Mouse (Mus musculus) forebrain, embryonic 15.5 days (tissue): Measurements from ENCODE around the gene Rsph9. TPM values are rescaled to one million over a fixed set of nuclear protein-coding genes. Genes with fewer than 3 reads are reported as not detected.

Experiments
- ATAC-seq: fragments of 200-750 bp; cut with Nextera tagmentation; replicated peaks from 2 replicates; pipeline ENCODE4 v1.8.0; 2017; ENCODE audit warnings: mild to moderate bottlenecking, moderate TSS enrichment, moderate library complexity
- H3K27ac ChIP-seq: fragments of 300-500 bp; sonication (generic); replicated peaks from 2 replicates; pipeline ENCODE4 v1.5.1; 2015; ENCODE audit warnings: mild to moderate bottlenecking, inconsistent platforms
- H3K27me3 ChIP-seq: fragments of 300-500 bp; sonication (generic); 2 replicates; pipeline ENCODE4 v1.6.1; 2015; ENCODE audit warnings: inconsistent platforms
- H3K36me3 ChIP-seq: fragments of 300-500 bp; sonication (generic); 2 replicates; pipeline ENCODE4 v1.6.1; 2015; ENCODE audit warnings: mild to moderate bottlenecking, inconsistent platforms
- H3K4me1 ChIP-seq: fragments of 300-500 bp; sonication (generic); 2 replicates; pipeline ENCODE4 v1.6.1; 2015; ENCODE audit warnings: inconsistent platforms
- H3K4me2 ChIP-seq: fragments of 300-500 bp; sonication (generic); replicated peaks from 2 replicates; pipeline ENCODE4 v1.6.1; 2015; ENCODE audit warnings: mild to moderate bottlenecking, inconsistent platforms
- H3K4me3 ChIP-seq: fragments of 300-500 bp; sonication (generic); 2 replicates; pipeline ENCODE4 v1.5.1; 2015; ENCODE audit warnings: mild to moderate bottlenecking, inconsistent platforms
- H3K9ac ChIP-seq: fragments of 300-500 bp; sonication (generic); replicated peaks from 2 replicates; pipeline ENCODE4 v1.6.1; 2015; ENCODE audit warnings: mild to moderate bottlenecking, inconsistent platforms
- H3K9me3 ChIP-seq: fragments of 300-500 bp; sonication (generic); 2 replicates; pipeline ENCODE4 v1.6.1; 2016; ENCODE audit warnings: inconsistent platforms
- WGBS: fragments of 180-500 bp; shearing (Covaris S2); methylation state at CpG from one replicate; pipeline ENCODE4 v1.1.7; 2015; ENCODE audit warnings: mixed read lengths; 5-methylcytosine and 5-hydroxymethylcytosine counted together
- polyA plus RNA-seq: library from polyadenylated mRNA; unstranded; fragments of >200 nt; fragmentation: Nextera tagmentation; extraction: Ambion mirVana; gene quantifications from 2 replicates; pipeline ENCODE4 v1.2.1, GENCODE M21; 2015

The Rsph9 gene
- polyA plus RNA-seq, 1 experiment from 2014 or later = 45.7 TPM

DNA sequence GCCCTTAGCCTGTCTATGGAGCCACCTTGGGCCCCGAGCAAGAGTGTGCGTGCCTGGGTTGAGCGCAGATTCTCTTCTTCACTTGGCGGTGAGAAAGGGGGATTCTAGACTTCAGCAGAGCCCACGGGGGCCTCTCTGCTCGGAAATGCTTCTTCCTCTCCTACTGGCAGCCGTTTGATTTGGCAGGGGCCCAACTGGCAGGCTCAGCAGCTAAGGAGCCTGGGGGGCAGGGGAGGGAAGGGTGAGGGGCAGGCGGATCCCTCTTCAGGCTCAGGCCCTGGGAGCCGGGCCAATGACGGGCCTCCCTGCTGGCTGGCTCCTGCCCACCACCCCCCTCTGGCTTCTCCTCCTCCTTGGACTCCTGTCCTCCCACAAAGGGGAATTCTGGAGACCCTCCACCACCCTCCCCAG, 59.9 kb downstream of the Rsph9 start:
- no peaks in the 10 kb centered on the region for H3K27me3 ChIP-seq
- peak overlapping the region; percentile 3; the same call in 1 of the 2 replicates for H3K4me3 ChIP-seq
- peaks cover 19% of the 10 kb centered on the region for H3K4me1 ChIP-seq
- H3K9ac ChIP-seq = no peak overlapping the region
- WGBS = 7% methylated on average over 10 of the region's 10 CpGs
- H3K9me3 ChIP-seq = no peaks in the 10 kb centered on the region
- peak overlapping the region; percentile 41 for H3K4me2 ChIP-seq
- peak; percentile 88 for ATAC-seq
- no peaks in the 10 kb centered on the region for H3K36me3 ChIP-seq
- peak overlapping the region; percentile 81 for H3K27ac ChIP-seq

DNA sequence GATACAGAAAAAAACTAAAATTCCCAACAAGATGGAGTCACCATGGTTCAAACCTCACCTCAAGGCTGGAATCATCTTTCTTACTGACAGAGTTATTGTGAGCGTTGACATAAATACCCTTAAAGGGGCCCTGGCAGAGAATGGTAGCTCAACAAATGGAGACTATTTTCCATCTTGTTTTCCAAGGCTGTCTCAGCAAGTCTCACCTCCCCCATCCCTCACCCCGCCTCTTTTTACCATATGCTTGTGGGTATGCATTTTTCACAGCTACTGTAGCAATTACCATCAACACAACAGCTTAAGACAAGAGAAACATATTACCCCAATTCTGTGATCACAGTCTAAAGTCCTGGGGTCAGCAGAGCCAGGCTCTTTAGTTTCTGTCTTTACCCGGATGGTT, 60.6 kb downstream of the Rsph9 start:
- Histone ChIP-seq H3K4me2 (peak overlapping the region; percentile 41; the same call in 1 of the 2 replicates), H3K9me3 (no peaks in the 10 kb centered on the region), H3K9ac (no peak overlapping the region), H3K36me3 (no peaks in the 10 kb centered on the region), H3K4me3 (no peak overlapping the region), H3K4me1 (peaks cover 19% of the 10 kb centered on the region), H3K27me3 (no peaks in the 10 kb centered on the region), H3K27ac (peak overlapping the region; percentile 81)
- ATAC-seq = no peak
- WGBS = 58% methylated on average over 3 of the region's 3 CpGs

DNA sequence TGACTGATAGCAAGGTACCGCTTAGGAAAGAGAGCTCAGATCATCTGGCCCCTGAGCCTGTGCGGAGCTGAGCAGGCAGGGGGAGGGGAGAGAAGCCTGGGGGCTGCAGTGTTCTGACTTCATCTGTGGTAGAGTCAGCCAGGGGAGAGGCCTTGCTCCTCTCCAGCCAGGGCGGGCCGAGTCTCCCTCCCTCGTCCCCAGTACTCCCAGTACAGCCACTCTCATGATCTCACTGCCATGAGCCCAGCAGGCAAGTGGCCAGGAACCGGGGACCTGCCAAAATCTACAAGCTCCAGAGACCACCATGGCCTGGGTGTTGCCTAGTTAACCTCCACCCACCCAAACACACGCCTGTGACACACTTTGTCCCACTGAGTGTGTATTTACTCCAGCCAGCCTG, 62.4 kb downstream of the Rsph9 start:
- Histone ChIP-seq H3K36me3 (no peaks in the 10 kb centered on the region), H3K4me3 (no peak overlapping the region), H3K4me2 (no peak overlapping the region), H3K9ac (no peak overlapping the region), H3K9me3 (no peaks in the 10 kb centered on the region), H3K4me1 (peaks cover 19% of the 10 kb centered on the region), H3K27me3 (no peaks in the 10 kb centered on the region), H3K27ac (no peak overlapping the region)
- no peak for ATAC-seq
- WGBS = 60% methylated on average over 7 of the region's 7 CpGs

DNA sequence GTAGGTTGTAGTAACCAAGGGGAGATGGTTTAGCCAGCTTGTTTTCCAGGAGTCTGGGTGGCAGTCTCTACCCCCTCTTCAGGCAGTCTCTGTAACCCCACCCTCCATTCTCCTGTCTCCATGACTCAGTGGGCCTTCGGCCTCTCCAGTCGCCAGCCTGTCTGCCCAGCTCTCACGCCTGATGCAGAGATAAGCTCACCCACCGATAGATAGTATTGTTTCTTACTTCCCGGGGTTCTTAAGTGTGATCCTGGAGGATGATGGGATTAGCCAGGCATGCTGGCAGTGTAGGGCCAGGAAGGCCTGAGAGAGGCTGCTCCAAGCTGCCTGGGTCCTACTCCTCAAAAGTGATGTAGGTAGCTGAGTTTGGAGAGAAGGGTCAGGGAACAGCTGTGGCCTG, 63.0 kb downstream of the Rsph9 start:
- H3K4me3 ChIP-seq = no peak overlapping the region
- no peak overlapping the region for H3K9ac ChIP-seq
- 42% methylated on average over 5 of the region's 5 CpGs for WGBS
- H3K27me3 ChIP-seq = no peaks in the 10 kb centered on the region
- no peak for ATAC-seq
- no peaks in the 10 kb centered on the region for H3K36me3 ChIP-seq
- H3K9me3 ChIP-seq = no peaks in the 10 kb centered on the region
- H3K4me1 ChIP-seq = peaks cover 19% of the 10 kb centered on the region
- no peak overlapping the region for H3K27ac ChIP-seq
- H3K4me2 ChIP-seq = no peak overlapping the region

DNA sequence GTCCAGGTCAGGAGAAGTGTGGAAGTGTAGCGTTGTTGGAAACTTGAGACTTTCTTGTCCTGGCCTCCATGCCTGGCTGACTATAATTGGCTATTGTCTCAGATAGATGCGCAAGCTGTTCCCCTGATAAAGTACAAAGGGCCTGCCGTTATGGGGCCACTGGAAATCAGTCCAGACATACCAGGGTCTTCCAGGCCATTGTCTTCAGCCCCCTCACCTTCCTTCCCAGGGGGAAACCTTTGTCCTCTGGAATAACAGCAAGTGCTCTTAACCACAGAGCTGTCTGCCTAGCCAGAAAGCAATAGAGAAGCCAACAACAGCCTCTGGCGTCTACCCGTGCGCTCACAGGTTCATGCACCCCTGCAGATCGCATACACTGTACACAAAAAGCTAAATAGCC, 63.6 kb downstream of the Rsph9 start:
- Histone ChIP-seq H3K4me3 (no peak overlapping the region), H3K27ac (no peak overlapping the region), H3K9me3 (no peaks in the 10 kb centered on the region), H3K36me3 (no peaks in the 10 kb centered on the region), H3K9ac (no peak overlapping the region), H3K27me3 (no peaks in the 10 kb centered on the region), H3K4me1 (peaks cover 19% of the 10 kb centered on the region), H3K4me2 (no peak overlapping the region)
- WGBS = 36% methylated on average over 7 of the region's 7 CpGs
- no peak for ATAC-seq

DNA sequence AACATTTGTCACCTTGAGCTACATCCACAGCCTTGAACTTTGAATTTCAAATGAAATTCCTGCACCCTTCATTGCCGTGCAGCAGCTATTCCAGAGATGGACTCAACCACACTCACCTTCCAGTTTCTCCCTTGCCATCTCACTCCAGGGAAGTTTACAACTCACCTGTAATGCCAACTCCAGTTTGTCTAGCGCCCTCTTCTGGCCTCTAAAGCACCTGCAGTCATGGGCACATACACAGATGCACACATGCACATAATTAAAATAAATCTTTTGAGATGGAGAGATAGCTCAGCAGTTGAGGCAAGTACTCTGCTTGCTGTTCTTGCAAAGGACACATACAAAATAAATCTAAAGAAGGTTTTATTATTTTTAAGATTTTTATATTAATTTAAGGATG, 65.0 kb downstream of the Rsph9 start:
- H3K4me2 ChIP-seq = no peak overlapping the region
- H3K4me1 ChIP-seq = peaks cover 10% of the 10 kb centered on the region
- no peaks in the 10 kb centered on the region for H3K9me3 ChIP-seq
- 68% methylated on average over 2 of the region's 2 CpGs for WGBS
- H3K4me3 ChIP-seq = no peak overlapping the region
- no peak overlapping the region for H3K27ac ChIP-seq
- no peaks in the 10 kb centered on the region for H3K27me3 ChIP-seq
- no peak for ATAC-seq
- no peak overlapping the region for H3K9ac ChIP-seq
- no peaks in the 10 kb centered on the region for H3K36me3 ChIP-seq

DNA sequence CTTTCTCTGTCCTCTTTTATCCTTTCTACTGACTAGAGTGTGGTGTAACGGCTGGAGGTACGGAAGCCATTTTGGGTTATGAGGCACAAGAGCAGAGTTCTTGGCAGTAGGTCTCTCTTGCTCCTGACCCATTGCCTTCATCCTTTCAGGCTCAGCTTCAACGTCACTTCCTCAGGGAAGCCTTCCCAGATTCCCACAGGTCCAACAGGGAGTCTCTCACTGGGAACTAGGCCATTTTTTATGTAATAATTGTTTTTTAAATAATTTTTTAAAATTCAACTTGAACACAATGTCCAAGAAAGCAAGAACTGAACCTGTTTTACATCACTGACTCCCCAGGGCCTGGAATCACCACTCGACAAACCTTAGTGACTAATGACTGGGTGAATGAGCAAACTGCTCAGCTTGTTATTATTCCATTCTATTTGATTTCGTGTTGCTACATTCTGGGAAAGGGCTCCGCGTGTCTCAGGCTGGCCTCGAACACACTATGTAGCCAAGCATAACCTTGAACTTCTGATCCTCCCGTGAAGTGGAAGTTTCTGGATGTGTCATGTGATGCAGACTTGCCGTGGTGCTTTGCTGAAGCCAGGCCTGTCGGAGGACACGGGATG, 66.0 kb downstream of the Rsph9 start:
- H3K36me3 ChIP-seq = no peaks in the 10 kb centered on the region
- no peak overlapping the region for H3K9ac ChIP-seq
- no peak overlapping the region for H3K4me3 ChIP-seq
- no peaks in the 10 kb centered on the region for H3K27me3 ChIP-seq
- WGBS = 91% methylated on average over 12 of the region's 12 CpGs
- no peaks in the 10 kb centered on the region for H3K9me3 ChIP-seq
- peaks cover under 1% of the 10 kb centered on the region; the same call in 1 of the 2 replicates for H3K4me1 ChIP-seq
- no peak overlapping the region for H3K4me2 ChIP-seq
- ATAC-seq = no peak
- no peak overlapping the region for H3K27ac ChIP-seq

DNA sequence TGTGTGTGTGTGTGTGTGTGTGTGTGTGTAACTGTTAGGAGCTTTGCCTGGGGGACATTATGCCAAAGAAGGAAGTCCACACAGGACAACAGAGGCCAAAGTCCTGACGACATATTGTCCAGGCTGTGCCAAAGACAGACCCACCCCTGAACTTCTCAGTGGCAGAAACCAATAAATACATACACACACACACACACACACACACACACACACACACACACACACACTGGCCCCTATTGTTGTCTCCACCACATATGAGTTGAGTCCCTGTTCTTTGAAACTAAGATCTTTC, 67.8 kb downstream of the Rsph9 start:
- no peak overlapping the region for H3K27ac ChIP-seq
- H3K4me2 ChIP-seq = no peak overlapping the region
- H3K4me1 ChIP-seq = no peaks in the 10 kb centered on the region
- no peaks in the 10 kb centered on the region for H3K36me3 ChIP-seq
- 30% methylated on average over 1 of the region's 1 CpGs for WGBS
- no peaks in the 10 kb centered on the region for H3K27me3 ChIP-seq
- H3K4me3 ChIP-seq = no peak overlapping the region
- no peak overlapping the region for H3K9ac ChIP-seq
- no peaks in the 10 kb centered on the region for H3K9me3 ChIP-seq
- no peak for ATAC-seq

DNA sequence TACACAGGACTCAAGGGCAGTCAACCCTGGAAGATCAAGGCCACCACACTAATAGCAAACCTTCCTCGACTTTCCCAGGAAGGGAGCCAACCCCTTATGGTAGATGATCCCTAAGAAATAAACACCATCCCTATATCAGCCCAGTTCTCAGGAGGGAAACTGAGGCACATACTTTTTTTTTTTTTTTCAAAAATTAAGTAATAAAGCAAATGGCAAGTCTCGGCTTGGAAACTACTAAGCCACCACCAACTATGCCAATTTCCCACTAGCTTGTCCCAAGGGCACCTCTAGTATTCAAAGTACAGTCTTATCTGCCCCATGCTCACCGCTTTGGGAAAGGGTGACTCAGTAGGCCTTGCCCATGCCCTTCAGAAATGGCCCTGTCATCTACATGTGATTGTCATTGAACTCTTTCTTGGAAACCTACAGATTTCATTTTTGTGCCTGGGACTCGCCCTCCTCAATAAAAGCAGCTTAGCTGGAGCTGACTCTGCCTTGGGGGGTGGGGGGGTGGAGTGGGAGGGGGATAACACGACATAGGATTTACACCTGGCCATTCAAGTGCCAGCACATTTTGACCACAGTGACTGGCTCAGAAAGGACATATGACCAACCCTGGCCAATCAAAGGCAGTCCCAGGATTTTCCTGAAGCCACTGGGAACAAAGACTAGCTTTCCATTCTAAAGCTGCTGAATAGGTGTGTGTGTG, 68.3 kb downstream of the Rsph9 start:
- Histone ChIP-seq H3K4me1 (no peaks in the 10 kb centered on the region), H3K4me3 (no peak overlapping the region), H3K9ac (no peak overlapping the region), H3K27ac (no peak overlapping the region), H3K4me2 (no peak overlapping the region), H3K27me3 (no peaks in the 10 kb centered on the region), H3K36me3 (no peaks in the 10 kb centered on the region), H3K9me3 (no peaks in the 10 kb centered on the region)
- WGBS = 67% methylated on average over 5 of the region's 5 CpGs
- no peak for ATAC-seq

DNA sequence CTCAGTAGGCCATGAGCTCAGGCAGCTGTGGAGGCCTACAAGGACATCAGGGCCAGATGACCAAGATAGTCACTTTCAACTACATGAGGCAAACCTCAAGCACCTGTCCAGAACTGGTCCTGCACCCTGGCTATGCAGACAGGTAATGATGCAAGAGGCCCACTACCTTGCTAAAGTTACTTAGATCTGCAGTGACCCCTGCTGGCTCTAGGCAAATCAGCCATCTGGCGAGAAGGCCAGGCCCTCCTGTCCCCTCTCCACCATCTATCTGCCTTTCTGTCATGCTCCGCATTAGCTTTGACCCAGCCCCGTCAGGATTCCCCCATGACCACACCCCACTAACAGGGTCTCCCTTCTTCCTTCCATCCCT, 68.9 kb downstream of the Rsph9 start:
- H3K9ac ChIP-seq = no peak overlapping the region
- no peak overlapping the region for H3K4me2 ChIP-seq
- no peaks in the 10 kb centered on the region for H3K4me1 ChIP-seq
- no peak for ATAC-seq
- no peaks in the 10 kb centered on the region for H3K27me3 ChIP-seq
- H3K36me3 ChIP-seq = no peaks in the 10 kb centered on the region
- H3K27ac ChIP-seq = no peak overlapping the region
- WGBS = 63% methylated on average over 3 of the region's 3 CpGs
- H3K9me3 ChIP-seq = no peaks in the 10 kb centered on the region
- no peak overlapping the region for H3K4me3 ChIP-seq

DNA sequence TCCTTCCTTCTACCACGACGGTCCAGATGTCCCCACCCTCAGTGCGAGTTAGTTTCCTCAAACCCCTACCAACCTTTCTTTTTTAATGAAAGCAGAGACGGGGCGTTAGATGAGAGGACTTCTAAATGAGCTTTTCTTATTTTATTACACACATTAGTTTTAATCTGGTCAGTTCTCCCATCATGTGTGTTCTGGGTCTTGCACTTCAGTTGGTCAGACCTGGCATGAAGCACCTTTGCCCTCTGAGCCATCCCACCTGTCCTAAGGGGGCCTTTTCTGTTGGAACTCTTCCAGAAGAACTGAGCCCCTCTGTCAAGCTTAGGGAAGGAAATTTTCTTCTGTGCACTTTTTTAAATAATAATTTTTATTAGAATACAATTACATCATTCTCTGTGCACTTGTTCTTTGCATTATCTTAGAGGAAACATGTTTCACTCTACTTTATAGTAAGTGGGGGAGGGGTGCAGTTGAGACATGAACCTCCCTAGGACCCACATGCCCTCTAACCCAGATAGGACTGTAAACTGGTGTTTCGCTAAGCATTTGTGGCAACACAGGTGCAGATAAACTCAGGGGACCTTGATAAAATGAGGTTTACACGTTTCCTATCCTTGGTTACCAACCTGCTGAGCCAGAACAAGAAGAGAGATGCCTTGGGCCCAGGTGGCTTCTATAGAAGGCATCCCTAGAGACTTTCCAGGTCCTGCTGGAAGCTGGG, 69.5 kb downstream of the Rsph9 start:
- Histone ChIP-seq H3K36me3 (no peaks in the 10 kb centered on the region), H3K4me3 (no peak overlapping the region), H3K27me3 (no peaks in the 10 kb centered on the region), H3K4me1 (no peaks in the 10 kb centered on the region), H3K9me3 (no peaks in the 10 kb centered on the region), H3K4me2 (no peak overlapping the region), H3K27ac (no peak overlapping the region), H3K9ac (no peak overlapping the region)
- no peak for ATAC-seq
- 77% methylated on average over 7 of the region's 7 CpGs for WGBS

DNA sequence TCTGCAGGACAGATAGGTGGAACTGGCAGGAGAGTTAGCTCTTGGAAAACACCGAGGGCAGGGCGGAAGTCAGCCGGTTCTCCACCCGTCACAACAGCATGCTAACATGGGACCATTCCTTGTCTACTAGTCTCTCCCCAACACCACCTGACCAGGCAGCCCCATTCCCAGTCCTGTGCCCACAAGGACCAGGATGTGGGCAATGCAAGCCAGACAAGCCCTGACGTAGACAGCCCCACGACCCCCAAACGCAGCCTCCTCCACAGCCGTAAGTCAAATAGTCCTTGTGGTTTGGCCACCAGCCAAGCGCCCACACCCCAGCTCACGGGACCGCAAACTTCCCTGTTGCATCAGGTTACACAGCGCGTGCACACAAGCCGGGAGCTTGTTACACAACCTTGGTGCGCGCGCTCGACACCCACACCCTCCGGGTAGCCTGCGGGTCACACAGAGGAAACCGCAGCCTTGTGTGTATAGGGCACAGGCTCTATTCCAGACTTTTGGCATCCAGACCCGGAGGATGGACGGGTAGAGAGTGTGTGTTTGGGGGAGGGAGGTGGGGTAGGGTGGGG, 70.2 kb downstream of the Rsph9 start:
- no peak; the same call in 1 of the 2 replicates for ATAC-seq
- Histone ChIP-seq H3K9me3 (no peaks in the 10 kb centered on the region), H3K4me2 (no peak overlapping the region)

More for the DNA sequence above, 70.2 kb downstream of the Rsph9 start:
- H3K4me3 ChIP-seq = no peak overlapping the region
- 76% methylated on average over 23 of the region's 23 CpGs for WGBS
- no peaks in the 10 kb centered on the region for H3K27me3 ChIP-seq
- no peaks in the 10 kb centered on the region for H3K36me3 ChIP-seq
- H3K4me1 ChIP-seq = no peaks in the 10 kb centered on the region
- no peak overlapping the region for H3K27ac ChIP-seq
- no peak overlapping the region for H3K9ac ChIP-seq
